In genomic region chr7:134031256-134031655, GRCm38 (mm10) we compare ENCODE assay signal across 28 mouse cellular contexts.
DNase-seq lines count a peak whose midpoint lies in the region; ATAC-seq and TF ChIP-seq lines count a peak whose summit lies in the region.
"Had no signal": no experiment of that assay in that cellular context is flagged by ENCODE, and none has a peak within 500 bp of the region (broad histone marks: within the 10 kb centered on the region; RNA-seq: fewer than 3 reads in every experiment).

No protein-coding gene starts in this region.

- no peaks in the 10 kb centered on the region for H3K27me3 ChIP-seq in kidney, embryonic 14.5 days (ENCODE audit: control insufficient read depth, insufficient read depth, low read length)
- no peaks in the 10 kb centered on the region for H3K27me3 ChIP-seq in stomach, embryonic 14.5 days (ENCODE audit: control insufficient read depth, insufficient read depth, low read length)
- H3K27me3 ChIP-seq in stomach, postnatal 0 days (ENCODE audit: control insufficient read depth, insufficient read depth, low read length) = no peaks in the 10 kb centered on the region
- H3K27me3 ChIP-seq: forebrain, embryonic 15.5 days; heart, embryonic 12.5 days; liver, embryonic 12.5 days; neural tube, embryonic 12.5 days had no signal

- no peak for DNase-seq in kidney, adult 8-10 months
- no peak for DNase-seq in stomach, postnatal 0 days (ENCODE audit: low spot score)
- no peak for DNase-seq in c-Kit-positive CD71-positive TER-119-positive erythroid progenitor cells, embryonic 14.5 days (ENCODE audit: low spot score)
- no peak for DNase-seq in neural tube, embryonic 10.5 days (ENCODE audit: extremely low spot score, low spot score)
- DNase-seq: adrenal gland, postnatal 36 days; cerebellum, adult 2 months; cerebellum, postnatal 14 days; gastrocnemius, postnatal 25 days; heart, adult 11 months; heart, postnatal 4 days; kidney, postnatal 4 days; left cerebral cortex, postnatal 4 days; lung, adult 2 months; right cerebral cortex, adult 18-20 months; spleen, adult 18-20 months; thymus, adult 2 months; thymus, postnatal 4 days had no signal

- no peak overlapping the region for H3K4me2 ChIP-seq in kidney, embryonic 14.5 days (replicated peaks; ENCODE audit: low read depth, low read length)
- H3K4me2 ChIP-seq in stomach, embryonic 14.5 days (replicated peaks; ENCODE audit: low read depth, low read length) = no peak overlapping the region
- H3K4me2 ChIP-seq in stomach, postnatal 0 days (replicated peaks; ENCODE audit: low read depth) = no peak overlapping the region
- H3K4me2 ChIP-seq: forebrain, embryonic 15.5 days; heart, embryonic 12.5 days; hindbrain, embryonic 13.5 days; liver, embryonic 12.5 days; midbrain, embryonic 11.5 days; neural tube, embryonic 12.5 days had no signal

- no peak for TF ChIP-seq POLR2A in embryonic fibroblast, embryonic 13.5 days (IDR thresholded peaks at IDR 0.05; ENCODE audit: low read depth, low read length)

- peaks cover 6% of the 10 kb centered on the region; the same call in 1 of the 2 replicates for H3K4me1 ChIP-seq in kidney, embryonic 14.5 days (ENCODE audit: control insufficient read depth, insufficient read depth, low read length)
- peaks cover 5% of the 10 kb centered on the region; the same call in 1 of the 2 replicates for H3K4me1 ChIP-seq in stomach, embryonic 14.5 days (ENCODE audit: control insufficient read depth, insufficient read depth, low read length)
- H3K4me1 ChIP-seq in stomach, postnatal 0 days (replicated peaks; ENCODE audit: control insufficient read depth, insufficient read depth) = no peaks in the 10 kb centered on the region
- H3K4me1 ChIP-seq in embryonic fibroblast, embryonic 13.5 days (ENCODE audit: control insufficient read depth, insufficient read depth, low read length) = peaks cover 17% of the 10 kb centered on the region

- WGBS in kidney, embryonic 14.5 days = 80% methylated on average over 2 of the region's 2 CpGs
- 72% methylated on average over 2 of the region's 2 CpGs for WGBS in stomach, embryonic 14.5 days
- 37% methylated on average over 2 of the region's 2 CpGs for WGBS in stomach, postnatal 0 days

- no peak for TF ChIP-seq EP300 in stomach, postnatal 0 days (optimal IDR thresholded peaks at IDR 0.05)

- H3K9ac ChIP-seq in kidney, embryonic 14.5 days (ENCODE audit: low read depth, low read length) = no peak overlapping the region
- H3K9ac ChIP-seq in stomach, embryonic 14.5 days (replicated peaks; ENCODE audit: low read depth, low read length) = no peak overlapping the region
- H3K9ac ChIP-seq in stomach, postnatal 0 days (ENCODE audit: low read length) = no peak overlapping the region
- H3K9ac ChIP-seq: forebrain, embryonic 15.5 days; heart, embryonic 12.5 days; hindbrain, embryonic 13.5 days; liver, embryonic 12.5 days; neural tube, embryonic 12.5 days had no signal

- peak overlapping the region; percentile 24; the same call in 1 of the 2 replicates for H3K27ac ChIP-seq in kidney, embryonic 14.5 days (ENCODE audit: low read depth, low read length)
- H3K27ac ChIP-seq in stomach, embryonic 14.5 days (ENCODE audit: low read length) = peak overlapping the region; percentile 0; the same call in 1 of the 2 replicates
- no peak overlapping the region for H3K27ac ChIP-seq in stomach, postnatal 0 days (replicated peaks)
- peak overlapping the region; percentile 96 for H3K27ac ChIP-seq in embryonic fibroblast, embryonic 13.5 days (ENCODE audit: insufficient read depth, low read length)
- H3K27ac ChIP-seq: forebrain, embryonic 15.5 days; hindbrain, embryonic 13.5 days; liver, embryonic 12.5 days; neural tube, embryonic 12.5 days had no signal

- H3K4me3 ChIP-seq in kidney, embryonic 14.5 days (ENCODE audit: low read length) = no peak overlapping the region
- H3K4me3 ChIP-seq in stomach, embryonic 14.5 days (ENCODE audit: low read depth, low read length) = no peak overlapping the region
- H3K4me3 ChIP-seq in stomach, postnatal 0 days (ENCODE audit: low read depth, low read length) = no peak overlapping the region
- no peak overlapping the region for H3K4me3 ChIP-seq in embryonic fibroblast, embryonic 13.5 days (ENCODE audit: insufficient read depth, low read length)
- H3K4me3 ChIP-seq: forebrain, embryonic 15.5 days; heart, embryonic 12.5 days; hindbrain, embryonic 13.5 days; liver, embryonic 12.5 days; neural tube, embryonic 12.5 days had no signal

- no peaks in the 10 kb centered on the region for H3K36me3 ChIP-seq in kidney, embryonic 14.5 days (ENCODE audit: control insufficient read depth, insufficient read depth, low read length)
- no peaks in the 10 kb centered on the region for H3K36me3 ChIP-seq in stomach, embryonic 14.5 days (ENCODE audit: control insufficient read depth, insufficient read depth, low read length)
- no peaks in the 10 kb centered on the region for H3K36me3 ChIP-seq in stomach, postnatal 0 days (ENCODE audit: control insufficient read depth, insufficient read depth, low read length)
- H3K36me3 ChIP-seq: forebrain, embryonic 15.5 days; heart, embryonic 12.5 days; hindbrain, embryonic 13.5 days; liver, embryonic 12.5 days; neural tube, embryonic 12.5 days had no signal

- ATAC-seq in kidney, embryonic 14.5 days (ENCODE audit: low FRiP score, low TSS enrichment) = no peak
- ATAC-seq in stomach, embryonic 14.5 days (ENCODE audit: insufficient number of reproducible peaks, insufficient read depth, low FRiP score, low read depth) = no peak
- no peak for ATAC-seq in stomach, postnatal 0 days (ENCODE audit: low FRiP score, low TSS enrichment)
- ATAC-seq: forebrain, embryonic 15.5 days; intestine, postnatal 0 days; liver, embryonic 12.5 days; midbrain, embryonic 16.5 days had no signal

- no peak for TF ChIP-seq CTCF in stomach, postnatal 0 days (IDR thresholded peaks at IDR 0.05; ENCODE audit: low read depth)
- TF ChIP-seq CTCF in embryonic fibroblast, embryonic 13.5 days (IDR thresholded peaks at IDR 0.05; ENCODE audit: borderline replicate concordance, insufficient read depth, low read length) = no peak

- no peaks in the 10 kb centered on the region for H3K9me3 ChIP-seq in kidney, embryonic 14.5 days (ENCODE audit: control insufficient read depth, low read length)
- H3K9me3 ChIP-seq in stomach, embryonic 14.5 days (ENCODE audit: control insufficient read depth, low read depth, low read length) = no peaks in the 10 kb centered on the region
- no peaks in the 10 kb centered on the region for H3K9me3 ChIP-seq in stomach, postnatal 0 days (ENCODE audit: control insufficient read depth, low read length)
- H3K9me3 ChIP-seq: forebrain, embryonic 15.5 days; heart, embryonic 12.5 days; hindbrain, embryonic 13.5 days; liver, embryonic 12.5 days; neural tube, embryonic 12.5 days had no signal
